Mouse (Mus musculus): ENCODE results near the gene Eef1akmt3. TPM values are rescaled to one million over a fixed set of nuclear protein-coding genes. Genes with fewer than 3 reads are reported as not detected.
"Not testable (repeated sequence)": the region's sequence is repeated elsewhere in the genome, so short reads cannot be mapped to it uniquely, and the experiment has no call there.

The Eef1akmt3 gene
- polyA plus RNA-seq, 1 experiment from 2014 or later: 0.44 TPM

GRCm38 (mm10) chr10:127062503-127062902 is 21.2 kb upstream of the Eef1akmt3 start:
- in situ Hi-C loops (cut with MboI; ENCODE audit: low pct_unique_long_range_greater_than_20kb): loop anchor here (25.0 kb wide), 1 partner anchor 600 kb away; the partner anchor contains the start of genes Nab2 and Nemp1
- POLR2A ChIA-PET: interaction anchor here (1.0 to 1.1 kb wide), 2 partner anchors 12 to 29 kb away, joined by 3 read pairs; partner anchors contain the start of gene Agap2
- ATAC-seq (no peak), DNase-seq (ENCODE audit: low read depth, low spot score) (no peak)
- no peak for TF ChIP-seq CTCF (IDR thresholded peaks at IDR 0.05)
- CTCF ChIA-PET: interaction anchor here (1.5 kb wide), 1 partner anchor 31 kb away, joined by 6 read pairs; no protein-coding TSS in a partner anchor
- no peaks in the 10 kb centered on the region for H3K27me3 ChIP-seq

DNA sequence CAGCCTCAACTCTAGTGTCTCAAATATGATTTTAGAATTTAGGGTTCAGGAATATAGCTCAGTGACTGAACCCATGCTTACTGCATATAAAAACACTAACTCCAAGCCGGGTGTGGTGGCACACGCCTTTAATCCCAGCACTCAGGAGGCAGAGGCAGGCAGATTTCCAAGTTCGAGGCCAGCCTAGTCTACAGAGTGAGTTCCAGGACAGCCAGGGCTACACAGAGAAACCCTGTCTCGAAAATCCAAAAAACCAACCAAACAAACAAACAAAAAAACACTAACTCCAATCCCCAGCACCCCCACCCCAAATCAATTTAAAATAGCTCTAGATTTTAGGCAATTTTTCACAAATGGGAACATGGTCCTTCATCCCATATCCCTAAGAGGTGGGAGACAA is 20.8 kb upstream of the Eef1akmt3 start:
- in situ Hi-C loops (cut with MboI; ENCODE audit: low pct_unique_long_range_greater_than_20kb): loop anchor here (25.0 kb wide), 1 partner anchor 600 kb away; the partner anchor contains the start of genes Nab2 and Nemp1
- DNase-seq (ENCODE audit: low read depth, low spot score); ATAC-seq; POLR2A ChIA-PET; H3K27me3 ChIP-seq: not testable (repeated sequence)
- CTCF ChIA-PET: interaction anchor here (1.0 to 1.5 kb wide), 2 partner anchors 30 to 141 kb away, joined by 3 to 6 read pairs; no protein-coding TSS in a partner anchor

GRCm38 (mm10) chr10:127061513-127061912 is 20.2 kb upstream of the Eef1akmt3 start:
- TF ChIP-seq CTCF (IDR thresholded peaks at IDR 0.05): no peak
- CTCF ChIA-PET: interaction anchor here (1.0 to 1.5 kb wide), 2 partner anchors 30 to 141 kb away, joined by 3 to 6 read pairs; no protein-coding TSS in a partner anchor
- DNase-seq (ENCODE audit: low read depth, low spot score) (no peak), ATAC-seq (no peak)
- POLR2A ChIA-PET: no interaction called here
- H3K27me3 ChIP-seq: no peaks in the 10 kb centered on the region
- in situ Hi-C loops (cut with MboI; ENCODE audit: low pct_unique_long_range_greater_than_20kb): loop anchor here (25.0 kb wide), 1 partner anchor 601 kb away; the partner anchor contains the start of genes Nab2 and Nemp1

- DNase-seq (ENCODE audit: low read depth, low spot score) (no peak), ATAC-seq (no peak)
- POLR2A ChIA-PET: interaction anchor here (0.5 to 0.7 kb wide), 2 partner anchors 32 to 139 kb away, joined by 3 read pairs; no protein-coding TSS in a partner anchor
- CTCF ChIA-PET: interaction anchor here (1.0 kb wide), 1 partner anchor 140 kb away, joined by 3 read pairs; no protein-coding TSS in a partner anchor
- in situ Hi-C loops (cut with MboI; ENCODE audit: low pct_unique_long_range_greater_than_20kb): loop anchor here (25.0 kb wide), 1 partner anchor 601 kb away; the partner anchor contains the start of genes Nab2 and Nemp1
- H3K27me3 ChIP-seq: no peaks in the 10 kb centered on the region
- TF ChIP-seq CTCF (IDR thresholded peaks at IDR 0.05): no peak
Measured at GRCm38 (mm10) chr10:127061085-127061484, 19.8 kb upstream of the Eef1akmt3 start.

DNA sequence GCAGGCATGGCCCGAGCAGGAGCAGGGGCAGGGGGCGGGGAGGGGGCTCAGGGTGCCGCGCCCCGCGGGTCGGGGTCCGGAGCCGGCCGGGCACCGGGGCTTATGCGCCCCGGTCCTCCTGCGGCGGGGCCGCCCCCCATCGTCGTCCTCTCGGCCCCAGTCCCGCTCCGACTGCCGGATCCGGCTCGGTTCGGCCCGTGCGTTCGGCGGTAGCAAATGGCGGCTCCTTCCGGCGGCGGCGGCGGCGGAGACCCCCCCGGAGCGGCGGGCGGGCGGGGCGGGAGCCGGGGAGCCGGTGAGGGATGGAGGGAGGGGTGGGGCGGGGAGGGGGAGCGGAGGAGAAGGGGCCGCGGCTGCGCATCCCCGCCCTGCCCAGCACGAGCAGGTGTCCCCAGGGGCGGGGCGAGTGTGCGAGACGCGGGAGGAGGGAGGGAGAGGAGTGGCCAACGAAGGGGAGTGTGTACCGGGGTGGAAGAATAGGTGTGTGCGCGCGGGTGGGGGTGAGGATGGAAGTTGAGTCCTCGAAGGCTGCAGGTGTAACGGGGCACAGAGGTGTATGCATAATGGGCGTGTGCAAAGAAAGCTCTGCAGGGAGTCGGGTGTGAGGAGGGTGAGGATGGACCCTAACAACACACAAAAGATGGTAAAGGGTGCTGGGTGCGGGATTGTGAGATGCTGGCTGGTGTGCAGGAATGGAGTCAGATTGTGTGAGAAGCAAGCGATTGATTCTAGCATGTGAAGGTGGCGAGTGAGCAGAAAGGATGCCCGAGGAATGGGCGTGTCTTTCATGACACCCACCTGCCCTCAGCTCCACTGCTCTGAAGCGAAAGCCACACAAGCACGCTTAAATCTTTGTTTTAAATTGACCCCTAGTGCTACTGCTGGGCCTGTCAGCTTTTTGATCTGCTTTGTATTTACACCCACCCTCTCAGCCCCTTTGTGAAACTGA is 18.9 kb upstream of the Eef1akmt3 start, which contains the start of gene March9:
TSS of gene March9 (minus strand) at position 217 of the 949 bp plus-strand sequence.
- ChIA-PET POLR2A (interaction anchor here (0.5 to 0.7 kb wide), 2 partner anchors 31 to 140 kb away, joined by 3 read pairs; no protein-coding TSS in a partner anchor), CTCF (no interaction called here)
- H3K27me3 ChIP-seq: no peaks in the 10 kb centered on the region
- no peak for TF ChIP-seq CTCF (IDR thresholded peaks at IDR 0.05)
- DNase-seq (ENCODE audit: low read depth, low spot score) (no peak), ATAC-seq (peak; percentile 45)
- in situ Hi-C loops (cut with MboI; ENCODE audit: low pct_unique_long_range_greater_than_20kb): loop anchor here (25.0 kb wide), 1 partner anchor 602 kb away; the partner anchor contains the start of genes Nab2 and Nemp1

DNA sequence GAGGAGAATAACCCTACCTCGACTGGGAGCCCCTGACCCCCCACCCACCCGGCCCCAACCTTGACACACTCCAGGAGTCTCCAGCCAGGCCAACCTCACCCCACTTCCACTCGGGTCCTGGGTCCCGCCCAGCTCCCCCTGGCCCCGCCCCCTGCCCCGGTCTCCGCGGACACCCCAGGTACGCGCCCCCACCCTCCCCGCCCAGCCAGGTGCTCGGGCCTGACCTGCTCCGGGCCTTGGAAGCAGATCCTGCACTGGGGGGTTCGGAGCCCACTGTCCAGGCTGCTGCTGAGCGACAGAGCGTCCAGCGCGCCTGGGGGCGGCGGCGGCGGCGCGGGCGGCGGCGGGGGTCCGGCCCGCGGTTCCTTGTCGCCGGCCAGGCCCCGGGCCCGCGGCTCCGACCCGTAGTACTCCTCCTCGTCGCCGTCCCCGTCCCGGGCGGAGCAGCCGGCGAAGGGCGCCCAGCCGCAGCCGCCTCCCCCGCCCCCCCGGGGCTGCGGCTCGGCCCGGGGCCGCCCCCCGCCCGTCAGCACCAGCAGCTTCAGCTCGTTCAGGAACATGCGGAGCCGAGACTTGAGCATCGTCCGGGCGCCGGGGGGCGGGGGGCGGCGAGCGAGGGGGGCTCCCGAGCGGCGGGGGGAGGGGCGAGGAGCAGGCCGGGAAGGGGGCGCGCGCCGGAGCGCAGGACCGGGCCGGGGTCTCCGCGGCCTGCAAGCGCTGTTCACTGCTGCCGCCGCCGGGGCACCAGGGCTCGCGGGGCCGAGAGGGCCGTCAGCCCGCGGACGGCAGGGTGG is 18.1 kb upstream of the Eef1akmt3 start:
- in situ Hi-C loops (cut with MboI; ENCODE audit: low pct_unique_long_range_greater_than_20kb): loop anchor here (25.0 kb wide), 1 partner anchor 603 kb away; the partner anchor contains the start of genes Nab2 and Nemp1
- ATAC-seq (no peak), DNase-seq (ENCODE audit: low read depth, low spot score) (no peak)
- ChIA-PET CTCF (interaction anchor here (1.1 to 2.0 kb wide), 4 partner anchors 10 to 28 kb away, joined by 4 to 13 read pairs (median 11); partner anchors contain the start of genes Cyp27b1, Eef1akmt3 and Mettl1), POLR2A (no interaction called here)
- TF ChIP-seq CTCF (IDR thresholded peaks at IDR 0.05): no peak
- H3K27me3 ChIP-seq: no peaks in the 10 kb centered on the region

DNA sequence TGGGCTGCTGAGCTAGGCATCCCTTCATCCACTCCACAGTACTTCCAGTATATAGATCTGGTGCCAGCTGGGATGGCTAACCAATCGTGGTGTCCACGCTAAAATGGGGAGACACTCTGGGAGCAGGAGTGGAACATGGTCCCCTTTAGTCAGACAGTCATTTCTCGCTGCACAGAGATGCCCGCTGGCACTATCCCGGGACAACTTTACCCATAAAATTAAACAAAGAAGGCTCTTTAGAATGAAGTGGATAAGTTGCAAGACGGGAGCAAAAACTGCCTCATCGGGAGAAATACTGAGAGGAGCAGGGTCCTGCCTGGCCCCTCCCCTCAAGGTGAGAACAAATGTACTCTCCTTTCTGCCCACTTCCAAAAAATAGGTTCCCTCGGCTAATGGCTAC is 17.4 kb upstream of the Eef1akmt3 start:
- no peak for ATAC-seq
- DNase-seq (ENCODE audit: low read depth, low spot score): no peak
- H3K27me3 ChIP-seq: no peaks in the 10 kb centered on the region
- TF ChIP-seq CTCF (IDR thresholded peaks at IDR 0.05): no peak
- in situ Hi-C loops (cut with MboI; ENCODE audit: low pct_unique_long_range_greater_than_20kb): loop anchor here (25.0 kb wide), 1 partner anchor 604 kb away; the partner anchor contains the start of genes Nab2 and Nemp1
- CTCF ChIA-PET: interaction anchor here (0.7 to 2.0 kb wide), 10 partner anchors 9 to 102 kb away, joined by 3 to 13 read pairs (median 6); partner anchors contain the start of genes Cyp27b1, Eef1akmt3 and Mettl1
- POLR2A ChIA-PET: interaction anchor here (2.3 kb wide), 1 partner anchor 18 kb away, joined by 10 read pairs; the partner anchor contains the start of genes Eef1akmt3 and Mettl1

DNA sequence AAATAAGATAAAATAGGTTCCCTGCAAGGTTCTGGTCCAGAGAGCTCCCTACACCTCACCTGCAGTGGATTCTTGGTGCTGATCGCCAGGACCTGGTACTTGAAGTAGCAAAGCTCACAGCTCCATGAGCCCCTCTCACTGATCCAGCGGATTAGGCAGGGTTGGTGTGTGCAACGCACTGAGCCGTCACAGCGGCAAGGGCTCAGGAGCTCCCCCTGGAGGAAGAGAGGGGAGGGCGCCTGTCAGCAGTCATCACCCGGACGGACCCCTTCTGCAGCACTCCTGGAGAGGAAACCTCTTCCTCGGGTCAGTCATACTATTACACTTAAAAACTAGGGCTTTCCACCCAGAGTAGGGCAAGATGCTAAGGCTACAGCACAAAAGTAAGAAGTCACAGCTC is 16.8 kb upstream of the Eef1akmt3 start:
- ATAC-seq (peak; percentile 54), DNase-seq (ENCODE audit: low read depth, low spot score) (no peak)
- TF ChIP-seq CTCF (IDR thresholded peaks at IDR 0.05): no peak
- ChIA-PET POLR2A (interaction anchor here (0.8 to 2.3 kb wide), 2 partner anchors 17 to 73 kb away, joined by 3 to 10 read pairs; partner anchors contain the start of genes Eef1akmt3 and Mettl1), CTCF (interaction anchor here (0.6 to 2.0 kb wide), 12 partner anchors 9 to 134 kb away, joined by 3 to 13 read pairs (median 5); partner anchors contain the start of genes Cyp27b1, Eef1akmt3 and Mettl1)
- no peaks in the 10 kb centered on the region for H3K27me3 ChIP-seq
- in situ Hi-C loops (cut with MboI; ENCODE audit: low pct_unique_long_range_greater_than_20kb): loop anchor here (25.0 kb wide), 1 partner anchor 604 kb away; the partner anchor contains the start of genes Nab2 and Nemp1

DNA sequence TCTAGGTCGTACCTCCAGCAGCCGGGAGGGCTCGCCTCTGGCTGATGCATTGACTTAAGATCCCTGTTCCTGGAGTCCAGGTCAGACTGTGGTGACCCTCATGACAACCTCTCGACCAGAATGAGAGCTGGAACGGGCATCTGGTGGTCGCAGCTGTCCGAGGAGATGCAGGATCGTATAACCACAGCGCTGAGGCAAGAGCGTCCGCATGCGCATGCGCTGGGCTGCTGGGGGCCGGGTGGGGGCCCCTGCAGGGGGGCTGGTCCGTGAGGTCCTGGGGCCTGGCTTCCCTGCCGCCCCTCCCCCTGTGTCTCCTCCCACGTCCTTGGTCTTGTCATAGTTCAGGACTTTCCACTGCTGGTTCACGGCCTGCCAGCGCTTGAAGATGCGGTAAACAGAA is 15.2 kb upstream of the Eef1akmt3 start:
- H3K27me3 ChIP-seq: no peaks in the 10 kb centered on the region
- CTCF ChIA-PET: no interaction called here
- ATAC-seq: no peak
- no peak for DNase-seq (ENCODE audit: low read depth, low spot score)
- TF ChIP-seq CTCF (IDR thresholded peaks at IDR 0.05): no peak
- POLR2A ChIA-PET: interaction anchor here (0.9 to 2.3 kb wide), 2 partner anchors 12 to 16 kb away, joined by 3 to 10 read pairs; partner anchors contain the start of genes Eef1akmt3 and Mettl1
- in situ Hi-C loops (cut with MboI; ENCODE audit: low pct_unique_long_range_greater_than_20kb): loop anchor here (25.0 kb wide), 1 partner anchor 606 kb away; the partner anchor contains the start of genes Nab2 and Nemp1
